Mouse (Mus musculus): ENCODE results near the gene Lmx1b. TPM values are rescaled to one million over a fixed set of nuclear protein-coding genes. Genes with fewer than 3 reads are reported as not detected.

The Lmx1b gene
- total RNA-seq, 2 experiments from 2014 or later, result 0.10 to 0.41 TPM

DNA sequence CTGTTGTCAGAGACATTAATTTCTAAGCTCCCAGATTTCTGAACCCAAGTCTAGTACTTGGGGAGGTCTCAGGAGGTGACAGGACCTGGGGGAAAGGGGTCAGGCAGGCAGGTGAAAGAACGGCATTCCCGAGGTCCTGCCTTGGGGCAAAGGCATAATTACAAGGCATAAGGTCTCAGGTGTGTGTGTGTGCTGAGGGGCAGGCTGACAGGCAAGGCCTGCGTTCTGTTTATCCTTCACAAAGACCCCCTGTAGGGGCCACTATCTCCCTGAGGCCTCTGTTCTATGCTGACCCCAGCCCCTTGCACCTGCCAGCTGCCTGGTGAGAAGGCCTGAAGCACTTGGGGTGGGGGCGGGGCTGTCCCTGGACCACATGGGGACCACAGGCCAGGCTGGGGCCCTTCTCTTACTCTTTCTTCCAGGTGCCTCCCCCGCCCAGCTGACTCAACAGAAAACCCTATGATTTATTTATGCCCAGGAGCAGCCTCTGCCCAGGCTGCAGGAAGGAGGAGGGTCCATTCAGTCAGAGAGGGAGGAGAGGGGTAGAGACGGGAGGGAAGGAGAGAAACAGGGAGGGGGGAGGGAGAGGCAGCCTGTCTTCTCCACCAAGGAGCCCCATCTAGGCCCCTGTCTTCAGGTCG, 35.3 kb downstream of the Lmx1b start:
- Histone ChIP-seq H3K27ac (no peak overlapping the region), H3K4me3 (no peak overlapping the region)
- DNase-seq (ENCODE audit: low spot score in 2 of 2), result no peak
- no peak for TF ChIP-seq CTCF (conservative IDR thresholded peaks at IDR 0.05)

DNA sequence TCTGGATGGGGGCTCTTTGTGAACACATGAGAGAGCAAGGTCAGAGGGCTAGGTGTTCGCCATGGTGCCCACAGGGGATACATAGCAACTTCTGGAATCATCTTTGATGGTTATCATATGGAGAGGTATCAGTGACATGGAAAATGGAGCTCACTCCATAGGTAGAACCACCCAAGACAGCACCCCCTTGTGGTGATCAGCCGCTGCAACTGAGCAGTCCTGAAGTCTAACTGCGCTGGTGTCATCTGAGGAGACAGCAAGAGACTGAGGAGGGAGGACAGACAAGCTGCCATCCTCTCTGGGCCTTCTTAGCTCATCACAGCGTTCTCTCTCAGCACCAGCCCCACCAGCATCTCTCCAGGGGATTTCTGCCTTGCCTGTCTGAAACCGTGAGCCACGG, 39.8 kb downstream of the Lmx1b start:
- no peak for DNase-seq (ENCODE audit: low spot score in 2 of 2)
- peak; percentile 62 for TF ChIP-seq CTCF (conservative IDR thresholded peaks at IDR 0.05)
- no peak overlapping the region for H3K4me3 ChIP-seq
- H3K27ac ChIP-seq, result no peak overlapping the region

- Histone ChIP-seq H3K27ac (no peak overlapping the region), H3K4me3 (no peak overlapping the region)
- TF ChIP-seq CTCF (conservative IDR thresholded peaks at IDR 0.05), result no peak
- no peak for DNase-seq (ENCODE audit: low spot score in 2 of 2)
Measured at GRCm38 (mm10) chr2:33597384-33597783, 42.9 kb downstream of the Lmx1b start.

DNA sequence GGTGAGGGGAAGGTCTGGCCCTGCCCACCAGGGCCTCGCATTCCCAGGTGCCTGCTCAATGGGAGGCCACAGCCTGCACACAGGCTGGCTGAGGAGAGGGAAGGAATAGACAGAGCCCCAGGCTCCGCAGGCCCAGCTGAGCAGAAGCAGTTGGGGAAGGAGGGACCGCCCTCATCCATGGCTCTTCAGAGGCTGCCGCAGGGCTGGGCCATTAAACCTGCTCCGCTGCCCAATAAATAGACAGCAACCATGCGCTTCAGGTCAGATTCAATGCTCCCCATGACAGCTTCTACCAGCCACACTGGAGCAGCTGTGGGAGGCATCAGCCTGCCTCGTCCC, 45.3 kb downstream of the Lmx1b start:
- no peak for DNase-seq (ENCODE audit: low spot score in 2 of 2)
- H3K27ac ChIP-seq, result no peak overlapping the region
- no peak overlapping the region for H3K4me3 ChIP-seq
- no peak for TF ChIP-seq CTCF (conservative IDR thresholded peaks at IDR 0.05)

DNA sequence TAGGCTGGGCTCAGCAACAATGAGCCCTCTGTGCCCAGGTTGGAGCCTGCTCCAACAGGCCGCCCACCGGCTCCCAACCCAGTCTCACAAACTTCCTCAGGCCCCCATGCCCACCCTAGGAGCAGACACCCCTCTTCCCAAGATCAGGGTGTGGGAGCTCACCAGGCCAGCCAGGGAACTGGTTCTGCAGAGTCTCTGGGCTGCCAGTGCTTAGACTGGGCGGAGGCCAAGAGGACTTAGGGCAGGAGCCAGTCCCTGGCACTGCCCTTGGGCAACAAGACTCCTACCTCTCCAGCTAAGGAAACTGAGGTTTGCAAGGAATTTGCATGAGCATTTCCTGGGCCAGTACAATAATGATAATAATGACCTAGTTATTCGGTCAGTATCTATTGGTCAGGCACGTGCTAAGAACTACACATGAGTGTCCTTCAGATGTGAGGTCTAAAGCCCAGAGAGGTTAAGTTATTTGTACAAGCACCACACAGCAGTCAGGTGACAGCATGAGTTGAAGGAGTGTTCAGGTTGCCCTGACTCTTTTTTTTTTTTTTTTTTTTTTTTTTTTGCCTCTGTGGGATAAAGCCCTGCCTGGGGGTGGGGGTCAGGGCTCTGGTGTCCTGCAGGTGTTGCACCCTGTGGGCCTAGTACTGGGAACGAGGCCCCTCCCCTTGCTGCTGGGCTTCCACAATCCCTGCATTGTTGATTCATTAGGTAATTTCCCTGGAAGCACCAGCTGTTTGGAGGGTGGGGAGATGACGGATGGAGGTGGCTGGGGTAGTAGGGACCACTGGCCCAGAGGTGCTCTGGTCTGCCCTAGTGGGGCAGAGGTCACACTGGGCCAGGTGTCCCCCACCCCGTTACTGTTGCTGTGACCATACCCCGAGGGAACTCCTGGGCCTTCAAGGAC, 45.9 kb downstream of the Lmx1b start:
- no peak overlapping the region for H3K4me3 ChIP-seq
- H3K27ac ChIP-seq, result no peak overlapping the region
- TF ChIP-seq CTCF (conservative IDR thresholded peaks at IDR 0.05), result no peak
- DNase-seq (ENCODE audit: low spot score in 2 of 2), result no peak

DNA sequence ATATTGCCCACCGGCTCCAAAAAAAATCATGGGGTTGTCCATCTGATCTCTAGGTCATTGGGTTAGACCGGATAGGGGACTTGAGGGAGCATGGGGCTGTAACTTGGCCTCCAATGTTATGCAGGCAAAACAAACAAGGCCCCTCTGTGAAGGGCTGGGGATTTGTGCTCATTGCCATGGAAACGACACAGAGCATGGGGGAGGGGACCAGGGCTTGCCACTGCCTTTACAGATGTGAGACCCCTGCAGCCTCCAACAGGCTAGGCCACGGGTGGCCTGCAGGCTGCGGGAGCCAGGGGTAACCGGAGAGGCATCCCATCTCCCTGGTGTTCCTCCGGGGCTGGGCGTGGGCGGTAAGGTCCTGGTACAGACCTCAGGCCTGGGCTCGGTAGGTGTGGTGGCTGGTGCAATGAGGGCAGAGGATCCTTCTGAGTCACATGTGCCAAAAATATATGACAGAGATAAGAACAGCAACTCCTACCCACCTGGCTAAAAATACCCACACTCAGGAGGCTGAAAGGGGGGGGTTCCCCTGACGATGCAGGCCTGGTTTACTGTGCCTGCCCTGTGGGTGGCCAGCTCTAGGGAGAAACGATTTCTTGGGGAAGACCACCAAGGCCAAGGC, 47.3 kb downstream of the Lmx1b start:
- no peak for TF ChIP-seq CTCF (conservative IDR thresholded peaks at IDR 0.05)
- H3K4me3 ChIP-seq, result no peak overlapping the region
- no peak overlapping the region for H3K27ac ChIP-seq
- no peak for DNase-seq (ENCODE audit: low spot score in 2 of 2)

- Histone ChIP-seq H3K27ac (no peak overlapping the region), H3K4me3 (no peak overlapping the region)
- no peak for TF ChIP-seq CTCF (conservative IDR thresholded peaks at IDR 0.05)
- no peak for DNase-seq (ENCODE audit: low spot score in 2 of 2)
Measured at GRCm38 (mm10) chr2:33589280-33589679, 51.0 kb downstream of the Lmx1b start.

DNA sequence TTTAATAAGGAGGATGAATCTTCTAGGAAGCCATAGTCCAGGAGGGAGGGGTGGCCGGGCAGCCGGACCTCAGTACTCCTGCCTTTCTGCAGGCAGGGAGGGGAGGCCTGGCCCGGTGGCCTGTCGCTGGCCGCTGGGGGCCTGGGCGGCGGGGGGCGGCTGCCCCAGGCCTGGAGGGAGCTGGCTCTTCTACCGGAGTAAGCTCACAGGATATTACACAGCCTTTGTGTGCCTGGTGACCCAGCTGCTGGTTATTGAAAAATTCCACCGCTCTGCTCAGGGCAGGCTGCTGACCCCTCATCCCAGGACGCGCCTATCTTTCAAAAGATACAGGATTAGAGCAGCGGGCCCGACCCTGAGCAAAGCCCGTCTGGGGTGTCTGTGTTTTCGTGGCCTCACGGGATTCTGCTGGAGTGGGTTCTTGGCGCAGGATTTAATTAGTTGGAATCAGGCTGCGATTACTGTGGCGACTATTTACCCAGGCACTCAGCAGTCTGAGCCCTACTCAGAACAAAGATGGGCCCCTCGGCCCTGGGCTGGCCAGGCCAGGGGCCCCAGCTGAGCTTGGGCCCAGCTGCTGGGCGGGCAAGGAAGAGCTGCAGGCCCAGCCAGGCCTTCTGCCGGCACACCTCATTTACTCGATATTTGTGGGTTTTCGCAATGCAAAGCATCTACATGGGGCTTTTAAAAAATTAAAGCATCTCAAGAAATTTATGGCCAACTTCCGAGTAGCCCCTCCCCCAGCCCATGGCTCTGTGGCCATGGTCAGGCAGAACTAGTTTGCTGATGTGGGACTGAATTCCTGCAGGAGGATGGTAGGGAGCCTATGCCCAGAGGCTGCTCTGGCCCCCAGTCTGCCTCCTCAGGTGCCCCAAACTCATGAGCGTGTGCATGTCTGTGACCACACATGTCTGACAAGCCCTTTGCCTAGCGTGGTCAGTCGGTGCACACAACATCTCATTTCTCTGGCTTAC, 55.1 kb downstream of the Lmx1b start:
- no peak overlapping the region for H3K27ac ChIP-seq
- H3K4me3 ChIP-seq, result no peak overlapping the region
- TF ChIP-seq CTCF (conservative IDR thresholded peaks at IDR 0.05), result no peak
- DNase-seq (ENCODE audit: low spot score in 2 of 2), result no peak

DNA sequence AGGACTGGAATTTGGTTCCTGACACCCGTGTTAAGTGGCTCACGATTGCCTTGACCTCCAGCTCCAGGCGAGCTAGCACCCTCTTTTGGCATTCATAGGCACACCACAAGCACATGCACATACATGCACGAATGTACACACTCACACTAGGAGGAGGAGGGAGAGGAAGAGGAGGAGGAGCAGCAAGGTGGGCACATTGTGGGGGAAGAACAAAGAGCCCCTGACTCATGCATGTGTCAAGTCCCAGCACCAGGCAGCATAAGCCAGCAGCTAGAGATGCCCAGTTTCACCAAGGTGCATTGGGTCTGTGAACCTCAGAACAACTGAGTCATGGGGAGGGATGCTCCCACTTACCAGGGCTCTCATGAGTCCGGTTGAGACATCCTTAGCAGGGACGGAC, 56.5 kb downstream of the Lmx1b start:
- Histone ChIP-seq H3K27ac (no peak overlapping the region), H3K4me3 (no peak overlapping the region)
- no peak for TF ChIP-seq CTCF (conservative IDR thresholded peaks at IDR 0.05)
- no peak for DNase-seq (ENCODE audit: low spot score in 2 of 2)

GRCm38 (mm10) chr2:33583317-33583716, 57.0 kb downstream of the Lmx1b start:
- Histone ChIP-seq H3K4me3 (no peak overlapping the region), H3K27ac (no peak overlapping the region)
- TF ChIP-seq CTCF (conservative IDR thresholded peaks at IDR 0.05), result peak; percentile 71
- DNase-seq (ENCODE audit: low spot score in 2 of 2), result no peak

DNA sequence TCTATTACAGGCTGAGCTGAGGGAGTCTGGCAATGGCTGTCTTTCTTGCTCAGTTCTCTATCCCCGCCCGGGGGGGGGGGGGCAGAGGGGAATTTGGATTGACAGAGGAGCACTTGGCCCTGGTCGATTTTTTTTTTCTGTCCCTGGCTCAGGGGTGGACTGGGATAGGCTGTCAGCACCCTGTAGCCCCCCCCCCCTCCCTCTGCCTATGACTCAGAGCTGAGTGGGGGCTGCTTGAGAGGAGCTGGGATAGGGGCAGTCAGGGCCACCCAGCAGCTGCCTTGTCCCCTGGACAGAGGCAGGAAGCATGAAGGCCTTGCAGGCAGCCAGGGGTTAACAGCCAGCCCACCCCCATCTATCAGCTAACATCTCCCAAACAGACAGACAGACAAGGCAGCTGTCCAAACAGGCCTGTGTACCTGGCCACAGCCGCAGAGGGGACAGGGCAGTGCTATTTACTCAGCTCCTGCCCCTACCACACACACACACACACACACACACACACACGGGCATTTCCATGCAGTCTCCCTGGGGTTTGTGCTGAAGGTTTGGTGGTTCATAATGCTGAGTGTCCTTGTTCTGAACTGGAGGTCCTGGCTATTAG, 57.8 kb downstream of the Lmx1b start:
- no peak for TF ChIP-seq CTCF (conservative IDR thresholded peaks at IDR 0.05)
- H3K27ac ChIP-seq, result no peak overlapping the region
- DNase-seq (ENCODE audit: low spot score in 2 of 2), result no peak
- H3K4me3 ChIP-seq, result no peak overlapping the region

GRCm38 (mm10) chr2:33581866-33582265, 58.4 kb downstream of the Lmx1b start:
- Histone ChIP-seq H3K4me3 (no peak overlapping the region), H3K27ac (no peak overlapping the region)
- TF ChIP-seq CTCF (conservative IDR thresholded peaks at IDR 0.05), result no peak
- DNase-seq (ENCODE audit: low spot score in 2 of 2), result no peak
